7 mouse cellular contexts compared by ENCODE assay signal in genomic region chr3:54358463-54359189, GRCm38 (mm10). TPM values are rescaled to one million over a fixed set of nuclear protein-coding genes. Genes with fewer than 3 reads are reported as not detected.
DNase-seq lines count a peak whose midpoint lies in the region; ATAC-seq and TF ChIP-seq lines count a peak whose summit lies in the region.

No protein-coding gene starts in this region.

- peak overlapping the region; percentile 18; the same call in 1 of the 2 replicates for H3K4me3 ChIP-seq in heart, postnatal 0 days (ENCODE audit: low read depth, low read length)
- no peak overlapping the region for H3K4me3 ChIP-seq in limb, embryonic 12.5 days (replicated peaks)
- no peak overlapping the region for H3K4me3 ChIP-seq in neural tube, embryonic 13.5 days
- no peak overlapping the region for H3K4me3 ChIP-seq in left cerebral cortex, adult 2 months

- H3K9ac ChIP-seq in heart, postnatal 0 days (replicated peaks; ENCODE audit: low read depth, low read length) = no peak overlapping the region
- no peak overlapping the region for H3K9ac ChIP-seq in limb, embryonic 12.5 days (replicated peaks)
- no peak overlapping the region for H3K9ac ChIP-seq in neural tube, embryonic 13.5 days

- intact Hi-C loops in left cerebral cortex, adult 2 months (cut with DNase I) = loop anchor here (5.0 kb wide), 1 partner anchor 169 kb away; no protein-coding TSS in a partner anchor

- H3K27ac ChIP-seq in heart, postnatal 0 days (ENCODE audit: low read depth) = peak overlapping the region; percentile 65
- peak overlapping the region; percentile 64; the same call in 1 of the 2 replicates for H3K27ac ChIP-seq in limb, embryonic 12.5 days
- H3K27ac ChIP-seq in neural tube, embryonic 13.5 days (replicated peaks) = no peak overlapping the region; the same call in 1 of the 2 replicates
- no peak overlapping the region for H3K27ac ChIP-seq in left cerebral cortex, adult 2 months

- DNase-seq in adrenal gland, adult 18-20 months (ENCODE audit: low spot score in 2 of 2) = peak; percentile 26 to 48
- peak; percentile 28 for DNase-seq in embryo, embryonic 9.5 days (ENCODE audit: extremely low spot score)
- DNase-seq in heart, postnatal 0 days (ENCODE audit: low spot score) = peak; percentile 70
- no peak for DNase-seq in left cerebral cortex, adult 2 months (ENCODE audit: extremely low spot score in 1 of 2, low spot score in 2 of 2)
- DNase-seq in right cerebral cortex, postnatal 25 days = no peak

- ATAC-seq in heart, postnatal 0 days (ENCODE audit: insufficient read depth, low read depth) = peak; percentile 81
- peak; percentile 68; the same call in 1 of the 2 replicates for ATAC-seq in limb, embryonic 12.5 days (ENCODE audit: insufficient number of reproducible peaks, insufficient read depth, low FRiP score, low TSS enrichment, low read depth)
- ATAC-seq in neural tube, embryonic 13.5 days (ENCODE audit: low read depth) = peak; percentile 91

- H3K27me3 ChIP-seq in heart, postnatal 0 days (ENCODE audit: control insufficient read depth, insufficient read depth, low read length) = no peaks in the 10 kb centered on the region
- no peaks in the 10 kb centered on the region for H3K27me3 ChIP-seq in limb, embryonic 12.5 days
- no peaks in the 10 kb centered on the region for H3K27me3 ChIP-seq in neural tube, embryonic 13.5 days

- TF ChIP-seq CTCF in heart, postnatal 0 days (IDR thresholded peaks at IDR 0.05; ENCODE audit: low read depth) = no peak
- no peak for TF ChIP-seq CTCF in left cerebral cortex, adult 2 months (IDR thresholded peaks at IDR 0.05)

- 35% methylated on average over 15 of the region's 15 CpGs for WGBS in heart, postnatal 0 days
- 19% methylated on average over 15 of the region's 15 CpGs for WGBS in limb, embryonic 12.5 days
- WGBS in neural tube, embryonic 13.5 days = 19% methylated on average over 15 of the region's 15 CpGs

- H3K4me1 ChIP-seq in heart, postnatal 0 days (ENCODE audit: control insufficient read depth, insufficient read depth) = no peaks in the 10 kb centered on the region
- H3K4me1 ChIP-seq in limb, embryonic 12.5 days (replicated peaks) = peaks cover 17% of the 10 kb centered on the region
- peaks cover 18% of the 10 kb centered on the region for H3K4me1 ChIP-seq in neural tube, embryonic 13.5 days (replicated peaks)

- no peaks in the 10 kb centered on the region for H3K36me3 ChIP-seq in heart, postnatal 0 days (replicated peaks; ENCODE audit: control insufficient read depth, insufficient read depth, low read length)
- no peaks in the 10 kb centered on the region for H3K36me3 ChIP-seq in limb, embryonic 12.5 days
- no peaks in the 10 kb centered on the region for H3K36me3 ChIP-seq in neural tube, embryonic 13.5 days

- H3K9me3 ChIP-seq in heart, postnatal 0 days (replicated peaks; ENCODE audit: control insufficient read depth, low read length) = no peaks in the 10 kb centered on the region
- H3K9me3 ChIP-seq in limb, embryonic 12.5 days = no peaks in the 10 kb centered on the region
- H3K9me3 ChIP-seq in neural tube, embryonic 13.5 days = no peaks in the 10 kb centered on the region

- TF ChIP-seq EP300 in heart, postnatal 0 days (IDR thresholded peaks at IDR 0.05; ENCODE audit: low read depth) = no peak

- peak overlapping the region; percentile 44 for H3K4me2 ChIP-seq in heart, postnatal 0 days (ENCODE audit: low read depth, low read length)
- peak overlapping the region; percentile 45 for H3K4me2 ChIP-seq in limb, embryonic 12.5 days
- H3K4me2 ChIP-seq in neural tube, embryonic 13.5 days = peak overlapping the region; percentile 39

RNA-seq across cellular contexts. Expression of gene Postn, which starts 2.3 kb away (rescaled TPM):
- 10 to 100 TPM; 42.0 to 52.4 TPM for total RNA-seq in adrenal gland, adult 18-20 months (2021)
- 435 TPM in 2 replicates for total RNA-seq in heart, postnatal 0 days (2014; rRNA removed; ENCODE audit: low replicate concordance)
- polyA plus RNA-seq in heart, postnatal 0 days (2015; fragmentation: Nextera tagmentation; extraction: Ambion mirVana) = 330 and 363 TPM in 2 replicates
- polyA plus RNA-seq in limb, embryonic 12.5 days (2016; fragmentation: Nextera tagmentation; extraction: Ambion mirVana) = 24.9 and 39.1 TPM in 2 replicates
- polyA plus RNA-seq in neural tube, embryonic 13.5 days (2015; fragmentation: Nextera tagmentation; extraction: Ambion mirVana) = 75.5 TPM in 2 replicates
- 1 to 10 TPM; 3.2 TPM for total RNA-seq in left cerebral cortex, adult 2 months (2021)

Comparison
In these comparisons a context has a peak if more than half of its experiments do, and no peak if none do; other contexts are left out.
1. DNase-seq: peak in adrenal gland, adult 18-20 months (2 of 2), embryo, embryonic 9.5 days (single experiment) and heart, postnatal 0 days (single experiment); none in left cerebral cortex, adult 2 months (0 of 2) and right cerebral cortex, postnatal 25 days (single experiment).
2. H3K27ac ChIP-seq: peak in heart, postnatal 0 days (single experiment) and limb, embryonic 12.5 days (single experiment); none in neural tube, embryonic 13.5 days (single experiment) and left cerebral cortex, adult 2 months (single experiment).
3. RNA of gene Postn, which starts 2.3 kb away (total RNA-seq): 435 TPM in heart, postnatal 0 days and 42.0 to 52.4 TPM in adrenal gland, adult 18-20 months; 3.2 TPM in left cerebral cortex, adult 2 months; every median in the first group is over 10 times any median in the second.
4. Peak in every context shown above with its lines, with median percentiles within 50 percentile points of each other: ATAC-seq and H3K4me2 ChIP-seq.